Mouse (Mus musculus) liver, embryonic 12.5 days (tissue): Measurements from ENCODE around the gene Copz1. TPM values are rescaled to one million over a fixed set of nuclear protein-coding genes. Genes with fewer than 3 reads are reported as not detected.

Experiments used
- ATAC-seq: fragments of 200-750 bp; cut with Nextera tagmentation; 2 replicates; pipeline ENCODE4 v1.8.0; 2017; ENCODE audit warnings: moderate number of reproducible peaks, mild to moderate bottlenecking, moderate library complexity
- H3K27ac ChIP-seq: fragments of 300-500 bp; sonication (generic); 2 replicates; pipeline ENCODE4 v1.5.1; 2016; ENCODE audit warnings: mild to moderate bottlenecking
- H3K27me3 ChIP-seq: fragments of 300-500 bp; sonication (generic); replicated peaks from 2 replicates; pipeline ENCODE4 v1.6.1; 2016; ENCODE audit warnings: mild to moderate bottlenecking, moderate library complexity
- H3K36me3 ChIP-seq: fragments of 300-500 bp; sonication (generic); 2 replicates; pipeline ENCODE4 v1.6.1; 2016; ENCODE audit warnings: mild to moderate bottlenecking, moderate library complexity
- H3K4me1 ChIP-seq: fragments of 300-500 bp; sonication (generic); 2 replicates; pipeline ENCODE4 v1.6.1; 2016
- H3K4me2 ChIP-seq: fragments of 300-500 bp; sonication (generic); 2 replicates; pipeline ENCODE4 v1.6.1; 2016; ENCODE audit warnings: mild to moderate bottlenecking, moderate library complexity
- H3K4me3 ChIP-seq: fragments of 300-500 bp; sonication (generic); 2 replicates; pipeline ENCODE4 v1.5.1; 2016; ENCODE audit warnings: mild to moderate bottlenecking, moderate library complexity
- H3K9ac ChIP-seq: fragments of 300-500 bp; sonication (generic); 2 replicates; pipeline ENCODE4 v1.6.1; 2016; ENCODE audit warnings: mild to moderate bottlenecking, moderate library complexity
- H3K9me3 ChIP-seq: fragments of 300-500 bp; sonication (generic); replicated peaks from 2 replicates; pipeline ENCODE4 v1.6.1; 2016; ENCODE audit warnings: mild to moderate bottlenecking, moderate library complexity
- WGBS: fragments of 180-500 bp; shearing (Covaris S2); methylation state at CpG from one replicate; pipeline ENCODE4 v1.1.7; 2016; ENCODE audit not compliant: insufficient replicate concordance; 5-methylcytosine and 5-hydroxymethylcytosine counted together
- polyA plus RNA-seq: library from polyadenylated mRNA; unstranded; fragments of >200 nt; fragmentation: Nextera tagmentation; extraction: Ambion mirVana; gene quantifications from 2 replicates; pipeline ENCODE4 v1.2.1, GENCODE M21; 2016

The Copz1 gene
- polyA plus RNA-seq, 1 experiment from 2014 or later: 250 TPM

DNA sequence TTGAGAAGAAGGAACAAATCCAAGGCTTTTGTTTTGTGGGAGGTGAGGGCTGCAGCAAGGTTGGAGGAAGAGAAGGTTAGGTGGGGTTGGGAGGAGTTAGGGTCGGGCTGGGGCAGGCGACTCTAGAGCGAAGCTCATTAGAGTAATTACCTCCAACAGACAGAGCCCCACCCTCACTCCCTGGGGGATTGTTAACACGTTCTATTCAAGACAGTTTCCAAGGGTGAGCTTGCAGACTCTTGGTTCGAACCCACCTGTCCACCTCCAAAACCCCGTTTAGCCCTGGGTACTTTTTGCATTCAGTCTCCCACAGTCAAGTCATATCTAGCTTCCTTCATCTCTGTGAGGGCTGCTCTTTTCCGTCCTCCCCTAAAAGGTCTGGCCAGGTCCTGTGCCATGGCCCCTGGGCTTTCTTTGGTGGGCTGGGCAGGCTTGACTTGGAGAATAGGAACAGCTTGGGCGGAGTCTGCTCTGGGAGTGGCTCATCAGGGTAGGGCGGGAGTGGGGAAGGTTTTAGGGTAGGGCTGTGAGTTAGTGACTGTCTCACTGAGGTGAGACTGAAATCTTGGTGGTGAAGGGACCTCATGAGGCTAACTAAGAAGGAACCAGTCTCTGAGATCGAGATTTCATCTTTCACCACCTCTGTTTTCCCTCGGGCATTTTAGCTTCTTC lies 64.6 kb downstream of the Copz1 start:
- H3K36me3 ChIP-seq: no peaks in the 10 kb centered on the region
- peaks cover 82% of the 10 kb centered on the region for H3K4me1 ChIP-seq
- H3K27ac ChIP-seq: no peak overlapping the region
- H3K4me3 ChIP-seq: no peak overlapping the region
- H3K9me3 ChIP-seq: no peaks in the 10 kb centered on the region
- H3K4me2 ChIP-seq: peak overlapping the region; percentile 19; the same call in 1 of the 2 replicates
- no peak overlapping the region for H3K9ac ChIP-seq
- no peak for ATAC-seq
- H3K27me3 ChIP-seq: peaks cover 38% of the 10 kb centered on the region
- 17% methylated on average over 11 of the region's 11 CpGs for WGBS

DNA sequence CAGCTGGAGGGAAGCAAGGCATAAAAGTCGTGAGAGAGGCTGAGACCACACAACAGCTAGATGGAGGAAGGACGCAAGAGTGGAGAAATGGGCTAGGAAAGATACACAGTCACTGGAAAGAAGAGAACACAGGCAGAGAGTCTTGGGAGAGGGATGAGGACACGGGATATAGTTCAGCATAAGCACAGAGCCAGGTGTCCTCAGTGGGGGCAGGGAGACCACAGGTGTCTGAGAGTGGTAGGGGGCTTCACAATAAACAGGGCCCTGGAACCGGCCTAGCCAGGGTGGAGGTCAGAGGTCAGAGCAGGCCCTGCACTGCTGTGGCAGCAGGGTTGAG lies 66.3 kb downstream of the Copz1 start:
- Histone ChIP-seq H3K9ac (peak overlapping the region; percentile 66), H3K4me3 (peak overlapping the region; percentile 66), H3K27ac (peak overlapping the region; percentile 45), H3K4me1 (peaks cover 76% of the 10 kb centered on the region), H3K4me2 (peak overlapping the region; percentile 94), H3K27me3 (peaks cover 39% of the 10 kb centered on the region), H3K36me3 (peaks cover 4% of the 10 kb centered on the region; the same call in 1 of the 2 replicates), H3K9me3 (no peaks in the 10 kb centered on the region)
- WGBS: 20% methylated on average over 4 of the region's 4 CpGs
- no peak for ATAC-seq

DNA sequence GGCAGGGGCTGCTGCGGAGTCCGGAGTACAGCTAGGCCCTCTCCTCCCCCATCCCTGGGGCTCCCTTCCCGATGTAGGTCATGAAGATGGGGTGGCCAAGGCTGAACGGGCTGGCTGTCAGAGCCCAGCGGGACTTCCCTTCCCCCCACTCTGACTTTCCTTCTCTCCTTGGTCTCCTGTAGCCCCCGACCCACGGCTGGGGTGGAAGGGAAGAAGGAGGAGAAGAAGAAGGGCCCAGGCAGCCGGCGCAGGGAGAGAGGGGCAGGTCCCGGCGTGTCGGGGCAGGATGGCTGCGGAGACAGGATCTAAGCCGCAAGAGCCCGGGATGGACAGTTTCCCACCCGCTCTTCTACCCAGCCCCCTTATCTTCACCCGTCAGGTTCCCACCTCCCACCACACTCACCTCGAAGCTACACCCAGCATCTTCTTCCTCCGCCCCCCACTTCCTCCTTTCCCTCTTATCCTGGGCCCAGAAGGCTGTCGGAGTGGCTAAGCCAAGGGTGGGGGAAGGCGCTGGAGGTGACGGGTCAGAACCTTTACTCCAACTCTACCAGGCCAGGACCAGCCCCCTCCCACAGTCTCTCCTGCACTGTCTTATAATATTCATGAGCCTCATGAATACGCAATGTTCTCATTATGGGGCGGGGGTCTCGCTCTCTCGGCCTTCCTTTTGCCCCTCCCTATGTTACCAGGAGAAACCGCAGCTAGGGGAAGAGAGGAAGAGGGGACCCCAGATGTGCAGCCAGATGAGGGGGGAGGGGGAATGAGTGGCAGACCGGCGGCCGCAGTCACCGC lies 66.8 kb downstream of the Copz1 start:
- H3K27me3 ChIP-seq: peaks cover 39% of the 10 kb centered on the region
- H3K36me3 ChIP-seq: peaks cover 9% of the 10 kb centered on the region
- peak; percentile 70 for ATAC-seq
- H3K4me3 ChIP-seq: peak overlapping the region; percentile 66
- H3K9ac ChIP-seq: peak overlapping the region; percentile 66
- no peaks in the 10 kb centered on the region for H3K9me3 ChIP-seq
- peak overlapping the region; percentile 94 for H3K4me2 ChIP-seq
- H3K27ac ChIP-seq: peak overlapping the region; percentile 45
- WGBS: 0% methylated on average over 26 of the region's 31 CpGs
- peaks cover 70% of the 10 kb centered on the region for H3K4me1 ChIP-seq

DNA sequence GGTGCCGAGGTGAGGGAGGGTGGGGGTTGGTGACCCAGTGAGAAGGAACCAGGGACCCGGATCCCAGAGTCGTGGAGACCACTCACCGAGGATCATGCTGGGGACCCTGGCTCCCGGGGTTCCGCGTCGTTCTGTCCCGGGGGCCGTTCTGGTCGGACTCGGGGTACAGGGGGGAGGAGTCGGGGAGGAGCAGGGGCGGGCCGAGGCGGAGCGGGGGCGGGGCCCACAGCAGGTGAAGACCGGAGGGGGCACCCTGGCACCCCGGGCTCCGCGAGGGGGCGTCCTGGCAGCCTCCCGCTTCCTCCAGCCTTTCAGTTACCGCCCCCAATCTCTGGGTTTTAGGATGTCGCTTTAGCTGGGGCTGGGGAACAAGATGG lies 67.4 kb downstream of the Copz1 start, which contains the start of gene Zfp385a:
Zfp385a (minus strand) TSS at position 133 of the 377 bp plus-strand sequence.
- H3K4me2 ChIP-seq: peak within 1 kb of the TSS; percentile 94
- peaks cover 39% of the 10 kb centered on the region for H3K27me3 ChIP-seq
- peaks cover 15% of the 10 kb centered on the region for H3K36me3 ChIP-seq
- H3K9me3 ChIP-seq: no peaks in the 10 kb centered on the region
- peak within 1 kb of the TSS; percentile 66 for H3K4me3 ChIP-seq
- peak within 1 kb of the TSS; percentile 45 for H3K27ac ChIP-seq
- 2% methylated on average over 16 of the region's 26 CpGs for WGBS
- ATAC-seq: peak; percentile 70
- H3K9ac ChIP-seq: peak within 1 kb of the TSS; percentile 66
- peaks cover 64% of the 10 kb centered on the region for H3K4me1 ChIP-seq

DNA sequence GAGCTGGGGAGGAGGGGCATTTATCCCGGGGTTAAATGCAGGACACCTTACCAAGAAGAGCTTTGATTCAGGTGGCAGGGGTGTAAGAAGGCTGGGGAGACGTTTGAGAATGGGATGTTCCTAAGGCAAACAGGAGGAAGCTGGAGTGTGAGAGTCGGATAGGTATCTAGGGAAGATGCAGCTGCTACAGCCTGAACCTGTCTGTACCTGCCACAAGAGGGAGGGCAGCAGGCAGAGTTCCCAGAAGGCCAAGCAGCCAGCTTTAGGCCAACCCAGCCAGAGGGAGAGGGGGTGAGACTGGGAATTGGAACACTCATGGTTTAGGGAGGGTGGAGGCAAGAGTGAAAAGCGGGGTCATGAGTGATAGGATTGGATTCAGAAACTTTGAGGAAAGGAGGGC lies 68.3 kb downstream of the Copz1 start:
- no peak overlapping the region for H3K27ac ChIP-seq
- H3K9ac ChIP-seq: no peak overlapping the region
- WGBS: 12% methylated on average over 4 of the region's 4 CpGs
- peaks cover 23% of the 10 kb centered on the region for H3K36me3 ChIP-seq
- peak overlapping the region; percentile 94 for H3K4me2 ChIP-seq
- no peak for ATAC-seq
- peaks cover 56% of the 10 kb centered on the region for H3K4me1 ChIP-seq
- no peaks in the 10 kb centered on the region for H3K9me3 ChIP-seq
- H3K4me3 ChIP-seq: peak overlapping the region; percentile 66
- peaks cover 39% of the 10 kb centered on the region for H3K27me3 ChIP-seq

DNA sequence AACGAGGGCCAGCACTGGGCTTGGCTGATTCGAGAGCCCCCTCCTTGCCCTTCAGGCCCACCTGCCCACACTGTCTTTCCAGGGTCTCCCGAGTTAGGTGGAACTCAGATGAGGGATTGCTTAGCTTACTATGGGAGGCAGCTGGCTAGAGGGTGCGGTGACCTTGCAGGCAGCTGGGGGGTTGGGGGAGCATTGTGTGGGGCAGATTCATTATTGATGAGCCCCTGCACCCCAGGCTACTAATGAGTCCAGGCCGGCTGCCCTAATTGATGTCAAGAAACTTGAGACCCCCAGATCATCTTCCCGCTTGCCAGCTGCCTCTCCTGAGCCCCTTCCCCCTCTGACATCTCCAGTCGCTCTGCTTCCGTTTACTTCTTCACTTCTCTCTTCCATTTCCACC lies 69.0 kb downstream of the Copz1 start:
- Histone ChIP-seq H3K27me3 (peaks cover 39% of the 10 kb centered on the region), H3K4me3 (no peak overlapping the region), H3K4me1 (peaks cover 53% of the 10 kb centered on the region), H3K36me3 (peaks cover 30% of the 10 kb centered on the region), H3K9ac (no peak overlapping the region), H3K4me2 (no peak overlapping the region), H3K9me3 (no peaks in the 10 kb centered on the region), H3K27ac (no peak overlapping the region)
- 45% methylated on average over 8 of the region's 8 CpGs for WGBS
- no peak for ATAC-seq

DNA sequence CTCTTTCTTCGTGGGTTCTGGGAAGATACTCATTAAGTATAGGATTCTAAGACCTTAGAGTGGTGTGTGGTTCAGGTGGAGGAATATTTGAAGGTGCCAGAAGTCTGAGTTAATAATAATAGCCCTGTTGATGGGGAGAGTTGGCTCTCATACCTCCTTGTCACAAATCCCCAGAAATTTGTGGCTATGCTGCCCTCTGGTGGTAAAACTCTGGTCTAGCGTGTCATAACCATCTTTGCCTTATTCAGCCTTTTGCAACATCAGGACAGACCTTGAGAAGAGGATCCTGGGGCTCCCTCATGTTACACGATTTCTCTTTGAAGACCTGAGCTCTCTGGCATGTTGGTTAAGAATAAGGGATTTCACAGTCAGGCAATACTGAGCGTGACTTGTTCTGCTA lies 69.9 kb downstream of the Copz1 start:
- Histone ChIP-seq H3K4me2 (no peak overlapping the region), H3K36me3 (peaks cover 37% of the 10 kb centered on the region), H3K4me1 (peaks cover 44% of the 10 kb centered on the region), H3K9me3 (no peaks in the 10 kb centered on the region), H3K9ac (no peak overlapping the region), H3K4me3 (no peak overlapping the region), H3K27me3 (peaks cover 39% of the 10 kb centered on the region), H3K27ac (no peak overlapping the region)
- ATAC-seq: no peak
- WGBS: 24% methylated on average over 4 of the region's 4 CpGs

DNA sequence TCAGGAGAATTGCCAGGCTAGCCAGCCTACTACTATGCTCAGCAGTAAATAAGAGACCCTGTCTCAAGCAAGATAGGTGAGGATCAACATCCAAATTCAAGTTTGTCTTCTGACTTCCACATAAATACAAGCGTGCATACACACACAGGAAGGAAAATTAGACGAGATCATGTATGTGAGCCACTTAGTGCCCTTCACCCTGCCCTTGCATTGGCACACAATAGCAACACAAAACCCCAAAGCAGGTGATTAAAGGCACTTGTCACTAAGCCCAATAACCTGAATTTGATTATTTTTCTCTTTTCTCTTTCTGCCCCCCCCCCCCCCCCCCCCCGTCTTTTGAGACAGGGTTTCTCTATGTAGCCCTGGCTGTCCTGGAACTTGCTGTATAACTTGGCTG lies 70.5 kb downstream of the Copz1 start:
- Histone ChIP-seq H3K4me3 (no peak overlapping the region), H3K27ac (no peak overlapping the region), H3K4me1 (peaks cover 38% of the 10 kb centered on the region), H3K9me3 (no peaks in the 10 kb centered on the region), H3K9ac (no peak overlapping the region), H3K27me3 (peaks cover 39% of the 10 kb centered on the region), H3K4me2 (no peak overlapping the region), H3K36me3 (peaks cover 42% of the 10 kb centered on the region)
- WGBS: 65% methylated on average over 2 of the region's 3 CpGs
- no peak for ATAC-seq

DNA sequence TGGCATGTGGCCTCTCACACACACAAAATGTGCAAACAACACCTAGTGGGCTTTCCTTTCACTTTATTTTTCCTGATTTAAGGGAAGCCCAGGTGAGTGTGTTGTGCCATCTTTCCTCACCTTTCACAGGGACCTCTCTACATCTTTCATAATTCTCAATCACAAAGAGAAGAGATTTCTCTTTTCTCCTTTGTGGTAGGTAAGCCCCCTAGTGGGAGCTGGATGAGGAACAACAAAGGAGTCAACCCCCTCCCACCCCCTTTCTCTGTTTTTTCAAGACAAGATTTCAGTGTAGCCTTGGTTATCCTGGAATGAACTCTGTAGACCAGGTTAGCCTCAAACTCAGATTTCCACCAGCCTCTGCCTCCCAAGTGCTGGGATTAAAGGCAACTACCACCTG lies 71.0 kb downstream of the Copz1 start:
- no peak for ATAC-seq
- Histone ChIP-seq H3K4me2 (no peak overlapping the region), H3K36me3 (peaks cover 48% of the 10 kb centered on the region), H3K4me1 (peaks cover 33% of the 10 kb centered on the region), H3K9me3 (no peaks in the 10 kb centered on the region), H3K9ac (no peak overlapping the region), H3K4me3 (no peak overlapping the region), H3K27ac (no peak overlapping the region), H3K27me3 (peaks cover 36% of the 10 kb centered on the region)

DNA sequence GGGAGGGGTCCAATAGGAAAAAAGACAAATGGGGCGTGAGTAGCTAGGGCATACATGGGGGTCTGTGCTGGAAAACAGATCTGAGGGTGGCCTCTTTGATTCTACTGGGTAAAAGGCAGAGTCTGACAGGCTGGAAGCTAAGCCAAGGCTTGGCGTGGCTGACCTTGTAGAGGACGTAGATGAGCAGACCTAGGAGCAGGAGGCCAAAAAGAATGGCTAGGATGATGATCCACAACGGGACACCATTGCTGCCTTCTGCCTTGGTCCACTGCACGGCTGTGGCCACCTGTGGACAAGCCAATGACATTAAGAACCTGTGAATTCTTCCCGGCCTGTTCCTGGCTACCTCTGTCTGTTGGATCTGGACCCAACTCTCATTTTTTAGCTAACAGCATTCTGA lies 73.3 kb downstream of the Copz1 start:
- WGBS: 75% methylated on average over 6 of the region's 6 CpGs
- Histone ChIP-seq H3K27ac (no peak overlapping the region), H3K27me3 (peaks cover 14% of the 10 kb centered on the region), H3K9me3 (no peaks in the 10 kb centered on the region), H3K4me1 (peaks cover 10% of the 10 kb centered on the region), H3K36me3 (peaks cover 70% of the 10 kb centered on the region), H3K9ac (no peak overlapping the region), H3K4me2 (no peak overlapping the region), H3K4me3 (no peak overlapping the region)
- no peak for ATAC-seq

DNA sequence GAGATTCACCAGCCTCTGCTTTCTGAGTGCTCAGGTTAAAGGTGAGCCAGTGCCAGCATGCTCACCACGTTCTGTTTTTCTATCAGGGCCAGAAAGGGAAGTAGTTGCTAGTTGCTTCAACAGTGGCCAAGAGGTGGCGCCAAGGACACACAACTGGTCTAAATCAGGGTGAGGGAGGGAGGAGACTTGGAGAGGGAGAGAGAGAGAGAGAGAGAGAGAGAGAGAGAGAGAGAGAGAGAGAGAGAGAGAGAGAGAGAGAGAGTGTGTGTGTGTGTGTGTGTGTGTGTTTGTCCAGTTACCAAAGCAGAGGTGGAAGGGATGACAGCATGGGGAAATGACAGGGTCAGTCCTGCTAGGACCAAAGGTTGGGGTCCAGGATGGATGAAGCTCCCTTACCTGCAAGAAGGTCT lies 74.8 kb downstream of the Copz1 start:
- H3K4me2 ChIP-seq: no peak overlapping the region
- H3K4me1 ChIP-seq: 0 out of 2 replicates have a peak, but pooled peaks cover 6% of the 10 kb centered on the region
- peaks cover 85% of the 10 kb centered on the region for H3K36me3 ChIP-seq
- H3K9me3 ChIP-seq: no peaks in the 10 kb centered on the region
- no peak overlapping the region for H3K9ac ChIP-seq
- H3K27ac ChIP-seq: no peak overlapping the region
- no peak overlapping the region for H3K4me3 ChIP-seq
- ATAC-seq: no peak
- H3K27me3 ChIP-seq: no peaks in the 10 kb centered on the region
- WGBS: 3% methylated on average over 2 of the region's 2 CpGs
